Comparison of ENCODE assay signal across 12 mouse cellular contexts in genomic region chr11:111843728-111844258, GRCm38 (mm10).
DNase-seq lines count a peak whose midpoint lies in the region; ATAC-seq and TF ChIP-seq lines count a peak whose summit lies in the region.
"Had no signal": no experiment of that assay in that cellular context is flagged by ENCODE, and none has a peak within 500 bp of the region (broad histone marks: within the 10 kb centered on the region; RNA-seq: fewer than 3 reads in every experiment).

No protein-coding gene starts in this region.

- H3K36me3 ChIP-seq in liver, embryonic 11.5 days (ENCODE audit: control insufficient read depth, insufficient read depth, low read length) = no peaks in the 10 kb centered on the region
- H3K36me3 ChIP-seq in limb, embryonic 12.5 days = no peaks in the 10 kb centered on the region
- no peaks in the 10 kb centered on the region for H3K36me3 ChIP-seq in liver, embryonic 12.5 days
- H3K36me3 ChIP-seq: liver, embryonic 15.5 days had no signal

- no peaks in the 10 kb centered on the region for H3K27me3 ChIP-seq in liver, embryonic 11.5 days (replicated peaks; ENCODE audit: control insufficient read depth, insufficient read depth, low read length)
- H3K27me3 ChIP-seq in limb, embryonic 12.5 days = no peaks in the 10 kb centered on the region
- H3K27me3 ChIP-seq in cerebellum, adult 2 months (ENCODE audit: control insufficient read depth, insufficient read depth, low read length) = no peaks in the 10 kb centered on the region
- H3K27me3 ChIP-seq in liver, embryonic 12.5 days (replicated peaks) = no peaks in the 10 kb centered on the region
- H3K27me3 ChIP-seq: CH12.LX; liver, embryonic 15.5 days had no signal

- no peak overlapping the region for H3K4me3 ChIP-seq in liver, embryonic 11.5 days (ENCODE audit: low read depth, low read length)
- H3K4me3 ChIP-seq in limb, embryonic 12.5 days (replicated peaks) = no peak overlapping the region
- no peak overlapping the region for H3K4me3 ChIP-seq in cerebellum, adult 2 months (replicated peaks; ENCODE audit: insufficient read depth, low read depth, low read length)
- H3K4me3 ChIP-seq in liver, embryonic 12.5 days = no peak overlapping the region
- H3K4me3 ChIP-seq: liver, embryonic 15.5 days had no signal

- TF ChIP-seq CTCF in cerebellum, adult 2 months (IDR thresholded peaks at IDR 0.05; ENCODE audit: borderline replicate concordance, insufficient read depth, low read depth, low read length) = no peak

- no peak for DNase-seq in liver, embryonic 11.5 days (ENCODE audit: low spot score)
- DNase-seq in liver = no peak
- DNase-seq in embryo, embryonic 9.5 days (ENCODE audit: extremely low spot score) = peak; percentile 63
- no peak for DNase-seq in cerebellum, adult 2 months
- DNase-seq in T-cell, adult 2 months (ENCODE audit: low spot score) = no peak
- DNase-seq: cerebellum, postnatal 36 days; layer of hippocampus, postnatal 36 days had no signal

- WGBS in liver, embryonic 11.5 days = 17% methylated on average over 4 of the region's 4 CpGs
- 11% methylated on average over 4 of the region's 4 CpGs for WGBS in limb, embryonic 12.5 days
- WGBS in cerebellum, adult 2 months = 38% methylated on average over 4 of the region's 4 CpGs
- WGBS in liver, embryonic 12.5 days (ENCODE audit: insufficient replicate concordance) = 28% methylated on average over 4 of the region's 4 CpGs

- H3K4me1 ChIP-seq in liver, embryonic 11.5 days (replicated peaks; ENCODE audit: control insufficient read depth, insufficient read depth, low read length) = no peaks in the 10 kb centered on the region; the same call in 1 of the 2 replicates
- peaks cover 27% of the 10 kb centered on the region for H3K4me1 ChIP-seq in limb, embryonic 12.5 days (replicated peaks)
- H3K4me1 ChIP-seq in cerebellum, adult 2 months (ENCODE audit: control insufficient read depth, insufficient read depth, low read length) = no peaks in the 10 kb centered on the region
- H3K4me1 ChIP-seq in liver, embryonic 12.5 days = no peaks in the 10 kb centered on the region
- H3K4me1 ChIP-seq: liver, embryonic 15.5 days had no signal

- no peak for TF ChIP-seq POLR2A in cerebellum, adult 2 months (IDR thresholded peaks at IDR 0.05; ENCODE audit: borderline replicate concordance, insufficient read depth, low read length)

- no peak overlapping the region for H3K9ac ChIP-seq in liver, embryonic 11.5 days (ENCODE audit: low read depth, low read length)
- no peak overlapping the region for H3K9ac ChIP-seq in limb, embryonic 12.5 days (replicated peaks)
- no peak overlapping the region for H3K9ac ChIP-seq in liver, embryonic 12.5 days
- H3K9ac ChIP-seq: liver, embryonic 15.5 days had no signal

- ATAC-seq in liver, embryonic 11.5 days (replicated peaks; ENCODE audit: low FRiP score) = 0 out of 2 replicates have a peak, but pooled peaks have one; percentile 18
- no peak for ATAC-seq in limb, embryonic 12.5 days (ENCODE audit: insufficient number of reproducible peaks, insufficient read depth, low FRiP score, low TSS enrichment, low read depth)
- no peak for ATAC-seq in liver, embryonic 12.5 days
- ATAC-seq: intestine, postnatal 0 days had no signal

- H3K4me2 ChIP-seq in liver, embryonic 11.5 days = no peak overlapping the region
- H3K4me2 ChIP-seq in limb, embryonic 12.5 days = no peak overlapping the region
- no peak overlapping the region for H3K4me2 ChIP-seq in liver, embryonic 12.5 days
- H3K4me2 ChIP-seq: liver, embryonic 15.5 days had no signal

- H3K27ac ChIP-seq in liver, embryonic 11.5 days (ENCODE audit: low read depth, low read length) = no peak overlapping the region
- peak overlapping the region; percentile 24; the same call in 1 of the 2 replicates for H3K27ac ChIP-seq in limb, embryonic 12.5 days
- H3K27ac ChIP-seq in cerebellum, adult 2 months (ENCODE audit: insufficient read depth, low read length) = no peak overlapping the region
- H3K27ac ChIP-seq in liver, embryonic 12.5 days = no peak overlapping the region
- H3K27ac ChIP-seq: liver, embryonic 15.5 days had no signal

- no peaks in the 10 kb centered on the region for H3K9me3 ChIP-seq in liver, embryonic 11.5 days (ENCODE audit: control insufficient read depth, low read length)
- no peaks in the 10 kb centered on the region for H3K9me3 ChIP-seq in limb, embryonic 12.5 days
- H3K9me3 ChIP-seq in liver, embryonic 12.5 days (replicated peaks) = no peaks in the 10 kb centered on the region
- H3K9me3 ChIP-seq: liver, embryonic 15.5 days had no signal
